Mouse (Mus musculus) kidney, adult 9 months (tissue): ENCODE measurements at regions not wholly inside any gene's neighbourhood (a gene's known extent, or its start where the extent isn't known, plus 50 kb on each side); places are given as distances from the start of the nearest gene placed in this dataset.

Experiments
- DNase-seq: peaks from one replicate; pipeline ENCODE4 v3.0.0; 2022

DNA sequence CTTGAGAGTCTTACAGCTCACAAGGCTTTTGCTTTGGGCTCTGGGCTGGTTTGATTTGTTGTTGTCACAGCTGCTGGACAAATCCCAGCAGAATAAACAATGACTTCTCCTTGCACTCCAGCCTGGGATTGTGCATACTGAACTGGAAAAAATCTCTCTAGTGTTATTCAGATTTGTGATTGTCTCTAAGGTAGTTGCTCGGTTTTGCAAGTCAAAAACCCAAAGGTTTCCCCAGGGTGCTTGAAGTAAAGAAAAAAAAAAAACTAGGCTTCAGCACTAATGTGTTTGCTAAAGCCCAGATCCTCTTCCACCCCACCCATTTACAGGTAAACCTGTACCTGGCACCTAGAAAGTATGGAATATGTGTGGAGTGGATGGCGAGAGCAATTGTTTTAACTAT, 149.5 kb upstream of the Spef2 start:
- DNase-seq, result no peak

GRCm38 (mm10) chr15:9893146-9893545, 144.5 kb upstream of the Spef2 start:
- no peak for DNase-seq

DNA sequence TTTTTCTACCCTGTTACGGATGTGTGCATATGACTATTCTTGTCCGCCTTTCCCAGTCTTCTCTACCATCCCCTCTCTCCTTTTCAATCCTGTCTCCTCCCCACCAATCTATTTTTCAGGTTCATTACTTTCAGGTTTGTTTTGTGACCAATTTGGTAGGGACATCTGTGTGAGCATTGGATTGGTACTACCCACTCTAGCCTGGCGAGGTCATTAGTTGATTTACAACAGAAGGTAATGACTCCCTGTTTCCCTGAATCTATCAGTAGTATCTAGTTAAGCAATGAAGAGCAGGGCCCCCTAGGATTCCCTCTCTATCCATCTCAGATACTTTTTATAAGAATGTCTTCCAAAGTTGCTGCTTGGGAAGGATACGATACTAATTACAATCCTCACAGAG, 143.5 kb upstream of the Spef2 start:
- DNase-seq, result no peak

DNA sequence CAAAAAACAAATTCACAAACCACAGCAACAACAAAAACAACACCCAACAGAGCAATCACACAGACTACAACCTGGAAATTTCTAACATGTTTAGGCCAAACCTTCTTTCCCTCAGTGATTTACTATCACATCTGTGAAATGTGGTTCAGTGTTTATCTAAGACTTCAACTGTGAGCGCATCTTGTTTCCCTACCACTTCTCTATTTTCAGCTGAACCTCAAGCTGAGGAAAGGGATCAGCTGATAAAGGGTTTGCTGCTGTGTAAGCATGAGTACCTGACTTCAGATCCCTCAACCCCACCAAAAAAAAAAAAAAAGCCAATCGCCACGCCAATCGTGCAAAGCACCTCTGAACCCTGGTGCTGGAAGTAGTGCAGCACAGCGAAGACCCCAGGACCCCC, 142.8 kb upstream of the Spef2 start:
- no peak for DNase-seq

- no peak for DNase-seq
Measured at GRCm38 (mm10) chr15:9875776-9876175, 127.1 kb upstream of the Spef2 start.

DNA sequence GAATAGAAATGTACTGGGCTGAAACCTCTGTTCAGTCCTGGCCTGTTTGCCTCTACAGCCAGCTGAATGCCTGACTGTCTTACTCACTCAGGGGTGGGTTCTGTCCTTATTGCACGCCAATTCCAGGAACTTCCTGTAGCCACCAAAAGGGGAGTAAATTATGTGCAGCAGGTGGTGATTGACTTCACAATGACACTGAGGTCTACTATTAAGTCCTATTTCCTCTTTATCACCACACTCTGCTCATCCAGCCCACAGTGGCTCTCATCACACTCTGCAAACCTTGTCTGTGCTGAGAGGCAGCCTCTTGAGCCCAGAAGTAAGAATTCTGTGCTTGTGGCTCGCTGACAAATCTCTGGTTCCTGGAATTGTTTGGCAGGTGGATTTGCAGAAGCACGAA, 121.5 kb upstream of the Spef2 start:
- no peak for DNase-seq

DNA sequence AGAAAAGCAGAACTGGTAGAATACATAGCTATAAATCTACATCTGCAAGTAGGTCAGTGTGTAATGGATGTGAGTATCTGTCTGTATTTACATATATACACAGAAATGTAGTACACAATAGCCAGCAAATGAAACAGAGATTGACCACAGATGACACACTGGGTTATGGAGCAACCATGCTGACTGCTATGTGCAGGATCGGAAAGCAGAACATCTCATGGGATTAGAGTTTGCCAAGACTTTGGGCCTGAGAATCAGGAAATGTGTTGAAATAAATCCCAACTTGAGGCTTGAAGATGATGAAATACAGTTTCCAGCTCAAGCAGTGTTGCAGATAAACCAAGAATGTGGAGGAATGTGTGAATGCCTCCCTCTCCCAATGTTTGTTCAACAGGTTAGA, 116.1 kb upstream of the Spef2 start:
- peak; percentile 11 for DNase-seq

- no peak for DNase-seq
Measured at GRCm38 (mm10) chr15:9861825-9862224, 113.2 kb upstream of the Spef2 start.

DNA sequence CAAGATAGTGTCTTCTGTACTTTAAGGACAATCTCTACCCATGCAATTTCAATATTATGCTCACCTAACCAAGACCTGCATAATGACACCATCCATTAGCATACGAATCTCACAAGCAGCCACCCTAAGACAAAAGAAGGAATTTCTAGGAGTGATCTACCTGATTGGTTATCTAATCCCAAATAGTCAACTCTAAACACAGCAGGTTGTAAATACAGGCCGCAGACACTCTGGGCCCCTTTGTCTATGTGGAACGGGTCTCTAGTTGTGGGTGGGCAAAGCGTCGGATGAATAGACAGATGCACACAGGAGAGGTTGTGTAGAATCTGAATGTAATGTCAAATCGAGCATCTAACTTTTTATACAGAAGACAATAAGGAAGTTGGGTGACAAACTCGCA, 91.0 kb upstream of the Spef2 start:
- DNase-seq, result no peak

- peak; percentile 1 for DNase-seq
Measured at GRCm38 (mm10) chr15:9835096-9835495, 86.4 kb upstream of the Spef2 start.

GRCm38 (mm10) chr15:9804469-9804868, 55.8 kb upstream of the Spef2 start:
- DNase-seq, result no peak
